14 mouse cellular contexts compared by ENCODE assay signal in the genomic region with DNA sequence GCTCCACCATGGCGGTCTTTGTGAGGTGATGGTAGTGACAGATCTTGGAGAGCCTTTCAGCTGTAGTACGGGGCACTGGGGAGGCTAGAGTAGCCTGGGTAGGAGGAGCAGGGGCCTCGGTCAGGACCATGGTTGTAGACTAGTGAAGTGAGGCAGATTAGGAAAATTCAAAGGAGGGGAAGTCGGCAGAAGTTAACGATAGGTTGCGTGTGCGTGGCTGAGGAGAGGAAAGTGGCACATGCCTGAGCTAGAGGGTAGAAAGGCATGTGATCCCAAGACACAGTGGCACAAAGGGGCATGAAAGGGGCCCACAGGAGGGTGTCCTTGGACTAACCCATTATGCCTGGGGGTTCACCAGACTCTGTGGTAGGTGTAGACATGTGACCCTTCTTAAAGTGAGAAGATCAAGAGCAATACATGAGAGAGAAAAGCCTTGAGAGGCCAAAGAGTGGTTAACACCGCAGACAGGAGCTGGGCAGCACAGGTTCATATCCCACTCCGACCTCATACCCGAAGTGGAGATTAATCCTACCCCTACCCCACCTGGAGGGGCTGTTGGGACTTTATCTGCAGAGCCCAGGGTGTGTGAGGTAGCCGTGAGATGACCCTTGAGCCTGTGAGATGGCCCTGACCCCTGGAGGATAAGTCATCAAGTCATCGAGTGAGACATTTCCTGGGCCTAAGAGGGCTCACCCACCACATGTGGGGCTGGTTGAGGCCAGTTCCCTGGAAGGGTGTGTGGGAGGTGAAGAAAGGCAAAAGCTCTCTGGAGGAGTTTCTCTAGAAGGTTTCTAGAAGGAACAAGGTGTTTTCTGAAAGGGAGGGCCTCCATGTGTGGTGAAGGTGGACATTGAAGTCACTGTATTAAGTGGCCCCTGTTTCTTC. TPM values are rescaled to one million over a fixed set of nuclear protein-coding genes. Genes with fewer than 3 reads are reported as not detected.
DNase-seq lines count a peak whose midpoint lies in the region; ATAC-seq and TF ChIP-seq lines count a peak whose summit lies in the region.
"Had no signal": no experiment of that assay in that cellular context is flagged by ENCODE, and none has a peak within 500 bp of the region (broad histone marks: within the 10 kb centered on the region; RNA-seq: fewer than 3 reads in every experiment).

No protein-coding gene starts in this region.

- WGBS in limb, embryonic 13.5 days, result 79% methylated on average over 12 of the region's 12 CpGs
- 85% methylated on average over 12 of the region's 12 CpGs for WGBS in limb, embryonic 10.5 days
- 76% methylated on average over 12 of the region's 12 CpGs for WGBS in embryonic facial prominence, embryonic 15.5 days
- 68% methylated on average over 12 of the region's 12 CpGs for WGBS in small intestine, adult 2 months
- WGBS in lung, adult 2 months, result 76% methylated on average over 12 of the region's 12 CpGs

- H3K9ac ChIP-seq in limb, embryonic 13.5 days, result 0 out of 2 replicates have a peak overlapping the region, but pooled peaks have one; percentile 9
- no peak overlapping the region for H3K9ac ChIP-seq in embryonic facial prominence, embryonic 15.5 days
- H3K9ac ChIP-seq: hindbrain, embryonic 14.5 days had no signal

- peak; percentile 63 for DNase-seq in adrenal gland, adult 2 months
- no peak for DNase-seq in adrenal gland, postnatal 4 days (ENCODE audit: low spot score in 2 of 2)
- no peak for DNase-seq in limb, embryonic 10.5 days (ENCODE audit: low spot score)
- no peak for DNase-seq in urinary bladder, adult 18-20 months (ENCODE audit: low spot score in 2 of 2)
- no peak for DNase-seq in lung, adult 2 months
- DNase-seq: cerebellum, postnatal 36 days; kidney, postnatal 25 days; right cerebral cortex, postnatal 25 days had no signal

- peaks cover 74% of the 10 kb centered on the region for H3K4me1 ChIP-seq in limb, embryonic 13.5 days
- H3K4me1 ChIP-seq in limb, embryonic 10.5 days, result peaks cover 64% of the 10 kb centered on the region
- peaks cover 90% of the 10 kb centered on the region for H3K4me1 ChIP-seq in embryonic facial prominence, embryonic 15.5 days
- peaks cover 73% of the 10 kb centered on the region for H3K4me1 ChIP-seq in small intestine, adult 2 months (ENCODE audit: control insufficient read depth, insufficient read depth, insufficient read length, low read length)
- peaks cover 9% of the 10 kb centered on the region for H3K4me1 ChIP-seq in lung, adult 2 months (ENCODE audit: control insufficient read depth, insufficient read depth, low read length)

- peaks cover 5% of the 10 kb centered on the region; the same call in 1 of the 2 replicates for H3K36me3 ChIP-seq in limb, embryonic 13.5 days
- H3K36me3 ChIP-seq in limb, embryonic 10.5 days, result peaks cover 16% of the 10 kb centered on the region
- H3K36me3 ChIP-seq in embryonic facial prominence, embryonic 15.5 days, result 0 out of 2 replicates have a peak, but pooled peaks cover 3% of the 10 kb centered on the region
- H3K36me3 ChIP-seq in small intestine, adult 2 months (ENCODE audit: control insufficient read depth, insufficient read depth, low read length), result peaks cover 22% of the 10 kb centered on the region

- TF ChIP-seq POLR2A in small intestine, adult 2 months (IDR thresholded peaks at IDR 0.05; ENCODE audit: low read depth, low read length), result no peak
- TF ChIP-seq POLR2A in lung, adult 2 months (IDR thresholded peaks at IDR 0.05; ENCODE audit: borderline replicate concordance, extremely low read depth, low read depth, low read length), result no peak

- ATAC-seq in limb, embryonic 13.5 days (ENCODE audit: low FRiP score, low read depth), result no peak
- ATAC-seq in embryonic facial prominence, embryonic 15.5 days (ENCODE audit: insufficient number of reproducible peaks, low FRiP score, low TSS enrichment, low read depth), result no peak

- no peak overlapping the region; the same call in 1 of the 2 replicates for H3K27ac ChIP-seq in limb, embryonic 13.5 days
- no peak overlapping the region for H3K27ac ChIP-seq in limb, embryonic 10.5 days
- peak overlapping the region; percentile 89; the same call in 1 of the 2 replicates for H3K27ac ChIP-seq in embryonic facial prominence, embryonic 15.5 days (replicated peaks)
- peak overlapping the region; percentile 77 for H3K27ac ChIP-seq in small intestine, adult 2 months (ENCODE audit: insufficient read depth, low read depth, low read length)
- H3K27ac ChIP-seq: hindbrain, embryonic 14.5 days; left cerebral cortex, adult 2 months had no signal

- H3K27me3 ChIP-seq in limb, embryonic 13.5 days, result no peaks in the 10 kb centered on the region
- no peaks in the 10 kb centered on the region for H3K27me3 ChIP-seq in limb, embryonic 10.5 days (ENCODE audit: low read depth, poor library complexity, severe bottlenecking)
- no peaks in the 10 kb centered on the region for H3K27me3 ChIP-seq in embryonic facial prominence, embryonic 15.5 days
- H3K27me3 ChIP-seq in small intestine, adult 2 months (ENCODE audit: control insufficient read depth, insufficient read depth, low read length), result no peaks in the 10 kb centered on the region

- no peaks in the 10 kb centered on the region for H3K9me3 ChIP-seq in limb, embryonic 13.5 days
- H3K9me3 ChIP-seq in limb, embryonic 10.5 days (replicated peaks), result no peaks in the 10 kb centered on the region
- no peaks in the 10 kb centered on the region for H3K9me3 ChIP-seq in embryonic facial prominence, embryonic 15.5 days (replicated peaks)

- H3K4me3 ChIP-seq in limb, embryonic 13.5 days, result no peak overlapping the region
- no peak overlapping the region for H3K4me3 ChIP-seq in limb, embryonic 10.5 days
- H3K4me3 ChIP-seq in embryonic facial prominence, embryonic 15.5 days (replicated peaks), result no peak overlapping the region
- no peak overlapping the region for H3K4me3 ChIP-seq in small intestine, adult 2 months (ENCODE audit: low read depth, low read length)
- no peak overlapping the region for H3K4me3 ChIP-seq in lung, adult 2 months (replicated peaks; ENCODE audit: extremely low read depth, low read depth, low read length)
- H3K4me3 ChIP-seq: left cerebral cortex, adult 2 months had no signal

- no peak overlapping the region for H3K4me2 ChIP-seq in limb, embryonic 13.5 days (replicated peaks)
- no peak overlapping the region for H3K4me2 ChIP-seq in embryonic facial prominence, embryonic 15.5 days (replicated peaks)
- H3K4me2 ChIP-seq: hindbrain, embryonic 14.5 days had no signal

- TF ChIP-seq CTCF in small intestine, adult 2 months (IDR thresholded peaks at IDR 0.05; ENCODE audit: extremely low read depth, insufficient read length, insufficient replicate concordance, low read depth, low read length), result 0 out of 2 replicates have a peak, but pooled peaks have one; percentile 7
- TF ChIP-seq CTCF in lung, adult 2 months (IDR thresholded peaks at IDR 0.05; ENCODE audit: insufficient read depth, low read length), result no peak

RNA-seq across cellular contexts. Expression of gene Sema4b, which starts 19.3 kb away (rescaled TPM):
- 10 to 100 TPM; 57.7 to 66.4 TPM for total RNA-seq in adrenal gland, adult 2 months (2021)
- 55.1 and 65.8 TPM in 2 replicates for polyA plus RNA-seq in adrenal gland, adult 2 months (2012; rRNA removed)
- 10 to 100 TPM; 62.1 to 66.9 TPM for total RNA-seq in adrenal gland, postnatal 4 days (2021)
- 14.1 and 15.6 TPM in 2 replicates for polyA plus RNA-seq in limb, embryonic 13.5 days (2015; fragmentation: Nextera tagmentation; extraction: Ambion mirVana)
- polyA plus RNA-seq in limb, embryonic 10.5 days (2016; fragmentation: Nextera tagmentation; extraction: Ambion mirVana), result 8.1 and 9.9 TPM in 2 replicates
- 23.0 and 25.2 TPM in 2 replicates for polyA plus RNA-seq in embryonic facial prominence, embryonic 15.5 days (2015; fragmentation: Nextera tagmentation; extraction: Ambion mirVana)
- polyA plus RNA-seq in small intestine, adult 2 months (2012; rRNA removed), result 47.9 and 84.4 TPM in 2 replicates
- polyA plus RNA-seq in lung, adult 2 months (2012; rRNA removed), result 14.7 and 19.0 TPM in 2 replicates

RNA-seq across cellular contexts. Expression of gene Cib1, which starts 26.7 kb away (rescaled TPM):
- 10 to 100 TPM; 66.7 to 75.3 TPM for total RNA-seq in adrenal gland, adult 2 months (2021)
- polyA plus RNA-seq in adrenal gland, adult 2 months (2012; rRNA removed), result 110 and 126 TPM in 2 replicates
- total RNA-seq in adrenal gland, postnatal 4 days (2021), result 10 to 100 TPM; 50.5 to 52.1 TPM
- polyA plus RNA-seq in limb, embryonic 13.5 days (2015; fragmentation: Nextera tagmentation; extraction: Ambion mirVana), result 61.9 and 70.1 TPM in 2 replicates
- 68.6 and 75.3 TPM in 2 replicates for polyA plus RNA-seq in limb, embryonic 10.5 days (2016; fragmentation: Nextera tagmentation; extraction: Ambion mirVana)
- polyA plus RNA-seq in embryonic facial prominence, embryonic 15.5 days (2015; fragmentation: Nextera tagmentation; extraction: Ambion mirVana), result 96.8 and 108 TPM in 2 replicates
- 318 and 530 TPM in 2 replicates for polyA plus RNA-seq in small intestine, adult 2 months (2012; rRNA removed)
- polyA plus RNA-seq in lung, adult 2 months (2012; rRNA removed), result 93.8 and 94.6 TPM in 2 replicates

RNA-seq across cellular contexts. Expression of gene Gdpgp1, which starts 26.7 kb away (rescaled TPM):
- total RNA-seq in adrenal gland, adult 2 months (2021), result 1 to 10 TPM; 3.6 to 4.6 TPM
- polyA plus RNA-seq in adrenal gland, adult 2 months (2012; rRNA removed), result 2.6 and 2.9 TPM in 2 replicates
- 1 to 10 TPM; 5.0 to 5.1 TPM for total RNA-seq in adrenal gland, postnatal 4 days (2021)
- polyA plus RNA-seq in limb, embryonic 13.5 days (2015; fragmentation: Nextera tagmentation; extraction: Ambion mirVana), result 3.5 TPM in 2 replicates
- 7.2 and 7.5 TPM in 2 replicates for polyA plus RNA-seq in limb, embryonic 10.5 days (2016; fragmentation: Nextera tagmentation; extraction: Ambion mirVana)
- 4.1 TPM in 2 replicates for polyA plus RNA-seq in embryonic facial prominence, embryonic 15.5 days (2015; fragmentation: Nextera tagmentation; extraction: Ambion mirVana)
- polyA plus RNA-seq in small intestine, adult 2 months (2012; rRNA removed), result 2.3 and 3.2 TPM in 2 replicates
- polyA plus RNA-seq in lung, adult 2 months (2012; rRNA removed), result 2.4 and 3.2 TPM in 2 replicates

RNA-seq across cellular contexts. Expression of gene Ttll13, which starts 40.2 kb away (rescaled TPM):
- total RNA-seq in adrenal gland, adult 2 months (2021), result 1 to 10 TPM in 1 of 2 experiments, under 1 TPM in 1; 0.89 to 1.2 TPM
- polyA plus RNA-seq in adrenal gland, adult 2 months (2012; rRNA removed), result 0.66 TPM in 2 replicates
- total RNA-seq in adrenal gland, postnatal 4 days (2021), result 1 to 10 TPM; 3.2 to 4.5 TPM
- polyA plus RNA-seq in limb, embryonic 13.5 days (2015; fragmentation: Nextera tagmentation; extraction: Ambion mirVana), result 1.3 and 1.5 TPM in 2 replicates
- 0.50 and 0.61 TPM in 2 replicates for polyA plus RNA-seq in limb, embryonic 10.5 days (2016; fragmentation: Nextera tagmentation; extraction: Ambion mirVana)
- polyA plus RNA-seq in embryonic facial prominence, embryonic 15.5 days (2015; fragmentation: Nextera tagmentation; extraction: Ambion mirVana), result 1.3 and 1.6 TPM in 2 replicates
- 0.05 and 0.08 TPM in 2 replicates for polyA plus RNA-seq in small intestine, adult 2 months (2012; rRNA removed)
- polyA plus RNA-seq in lung, adult 2 months (2012; rRNA removed), result 1.2 and 1.3 TPM in 2 replicates
- total RNA-seq: monocyte, adult 5-6 weeks had no signal

RNA-seq across cellular contexts. Expression of gene Ngrn, which starts 55.1 kb away (rescaled TPM):
- 10 to 100 TPM; 35.7 to 50.1 TPM for total RNA-seq in adrenal gland, adult 2 months (2021)
- polyA plus RNA-seq in adrenal gland, adult 2 months (2012; rRNA removed), result 38.7 and 45.6 TPM in 2 replicates
- 10 to 100 TPM; 52.0 to 58.2 TPM for total RNA-seq in adrenal gland, postnatal 4 days (2021)
- 49.3 and 50.8 TPM in 2 replicates for polyA plus RNA-seq in limb, embryonic 13.5 days (2015; fragmentation: Nextera tagmentation; extraction: Ambion mirVana)
- 42.5 and 45.7 TPM in 2 replicates for polyA plus RNA-seq in limb, embryonic 10.5 days (2016; fragmentation: Nextera tagmentation; extraction: Ambion mirVana)
- polyA plus RNA-seq in embryonic facial prominence, embryonic 15.5 days (2015; fragmentation: Nextera tagmentation; extraction: Ambion mirVana), result 51.2 and 54.9 TPM in 2 replicates
- polyA plus RNA-seq in small intestine, adult 2 months (2012; rRNA removed), result 8.9 and 12.3 TPM in 2 replicates
- 21.0 and 26.2 TPM in 2 replicates for polyA plus RNA-seq in lung, adult 2 months (2012; rRNA removed)

Comparison
In these comparisons a context has a peak if more than half of its experiments do, and no peak if none do; other contexts are left out.
1. H3K27ac ChIP-seq: peak in embryonic facial prominence, embryonic 15.5 days (single experiment) and small intestine, adult 2 months (single experiment); none in limb, embryonic 13.5 days (single experiment) and limb, embryonic 10.5 days (single experiment).